Mouse (Mus musculus): Measurements from ENCODE around the gene Ntn3. TPM values are rescaled to one million over a fixed set of nuclear protein-coding genes. Genes with fewer than 3 reads are reported as not detected.

Gene Ntn3
- total RNA-seq, 1 experiment: 4.1 TPM

GRCm38 (mm10) chr17:24216836-24217235, 7.5 kb upstream of the Ntn3 start:
- DNase-seq (ENCODE audit: low read depth, low spot score): peak; percentile 81
- TF ChIP-seq CHD2 (IDR thresholded peaks at IDR 0.05; ENCODE audit: low read depth, low read length): no peak
- TF ChIP-seq ZC3H11A (IDR thresholded peaks at IDR 0.05; ENCODE audit: borderline replicate concordance, low read depth, low read length): no peak
- TF ChIP-seq ZNF384 (IDR thresholded peaks at IDR 0.05; ENCODE audit: low read depth, low read length): no peak
- TF ChIP-seq HCFC1 (IDR thresholded peaks at IDR 0.05; ENCODE audit: borderline replicate concordance, insufficient read depth, low read length): no peak
- TF ChIP-seq MAFK (IDR thresholded peaks at IDR 0.05; ENCODE audit: insufficient read depth, low read depth, low read length): no peak
- Histone ChIP-seq H3K27ac (ENCODE audit: insufficient read depth, low read depth, low read length, poor library complexity, severe bottlenecking) (no peak overlapping the region), H3K9ac (ENCODE audit: insufficient read depth, low read depth, low read length, poor library complexity, severe bottlenecking) (no peak overlapping the region), H3K4me1 (ENCODE audit: control insufficient read depth in 2 of 2, insufficient read depth in 2 of 2, low read length in 2 of 2, poor library complexity in 1 of 2) (peaks cover 2 to 8% of the 10 kb centered on the region in 2 experiments; a peak in 1 of 4 replicates), H3K36me3 (ENCODE audit: control insufficient read depth, insufficient read depth, low read length, poor library complexity, severe bottlenecking) (peaks cover 20% of the 10 kb centered on the region), H3K4me3 (ENCODE audit: insufficient read depth in 1 of 2, low read depth in 1 of 2, low read length in 2 of 2, poor library complexity in 1 of 2, severe bottlenecking in 1 of 2) (no peak overlapping the region), H3K9me3 (ENCODE audit: control insufficient read depth, insufficient read depth, low read depth, low read length) (no peaks in the 10 kb centered on the region)
- in situ Hi-C loops (cut with MboI; ENCODE audit: low sequenced_read_pairs in 2 of 2, unreplicated experiment in 2 of 2): no loop called here

GRCm38 (mm10) chr17:24213186-24213585, 3.9 kb upstream of the Ntn3 start:
- Histone ChIP-seq H3K9me3 (ENCODE audit: control insufficient read depth, insufficient read depth, low read depth, low read length) (no peaks in the 10 kb centered on the region), H3K36me3 (ENCODE audit: control insufficient read depth, insufficient read depth, low read length, poor library complexity, severe bottlenecking) (peaks cover 15% of the 10 kb centered on the region), H3K4me3 (ENCODE audit: insufficient read depth in 1 of 2, low read depth in 1 of 2, low read length in 2 of 2, poor library complexity in 1 of 2, severe bottlenecking in 1 of 2) (no peak overlapping the region), H3K4me1 (ENCODE audit: control insufficient read depth in 2 of 2, insufficient read depth in 2 of 2, low read length in 2 of 2, poor library complexity in 1 of 2) (peaks cover 2 to 24% of the 10 kb centered on the region in 2 experiments; a peak in 2 of 4 replicates), H3K9ac (ENCODE audit: insufficient read depth, low read depth, low read length, poor library complexity, severe bottlenecking) (no peak overlapping the region), H3K27ac (ENCODE audit: insufficient read depth, low read depth, low read length, poor library complexity, severe bottlenecking) (no peak overlapping the region)
- no peak for DNase-seq (ENCODE audit: low read depth, low spot score)
- in situ Hi-C loops (cut with MboI; ENCODE audit: low sequenced_read_pairs in 2 of 2, unreplicated experiment in 2 of 2): no loop called here
- TF ChIP-seq ZNF384 (IDR thresholded peaks at IDR 0.05; ENCODE audit: low read depth, low read length) (no peak), ZC3H11A (IDR thresholded peaks at IDR 0.05; ENCODE audit: borderline replicate concordance, low read depth, low read length) (no peak)

- Histone ChIP-seq H3K27ac (ENCODE audit: insufficient read depth, low read depth, low read length, poor library complexity, severe bottlenecking) (no peak overlapping the region), H3K36me3 (ENCODE audit: control insufficient read depth, insufficient read depth, low read length, poor library complexity, severe bottlenecking) (peaks cover 11% of the 10 kb centered on the region), H3K4me1 (ENCODE audit: control insufficient read depth in 2 of 2, insufficient read depth in 2 of 2, low read length in 2 of 2, poor library complexity in 1 of 2) (peaks cover 2 to 28% of the 10 kb centered on the region in 2 experiments; a peak in 2 of 4 replicates), H3K9me3 (ENCODE audit: control insufficient read depth, insufficient read depth, low read depth, low read length) (no peaks in the 10 kb centered on the region), H3K4me3 (ENCODE audit: insufficient read depth in 1 of 2, low read depth in 1 of 2, low read length in 2 of 2, poor library complexity in 1 of 2, severe bottlenecking in 1 of 2) (peak overlapping the region in 1 of 2 experiments; percentile 65; a peak in 2 of 4 replicates), H3K9ac (ENCODE audit: insufficient read depth, low read depth, low read length, poor library complexity, severe bottlenecking) (no peak overlapping the region)
- TF ChIP-seq HCFC1 (IDR thresholded peaks at IDR 0.05; ENCODE audit: borderline replicate concordance, insufficient read depth, low read length) (no peak), ZNF384 (IDR thresholded peaks at IDR 0.05; ENCODE audit: low read depth, low read length) (no peak), MAFK (IDR thresholded peaks at IDR 0.05; ENCODE audit: insufficient read depth, low read depth, low read length) (no peak), ZC3H11A (IDR thresholded peaks at IDR 0.05; ENCODE audit: borderline replicate concordance, low read depth, low read length) (no peak), CHD2 (IDR thresholded peaks at IDR 0.05; ENCODE audit: low read depth, low read length) (no peak)
- in situ Hi-C loops (cut with MboI; ENCODE audit: low sequenced_read_pairs in 2 of 2, unreplicated experiment in 2 of 2): no loop called here
- no peak for DNase-seq (ENCODE audit: low read depth, low spot score)
Observed at GRCm38 (mm10) chr17:24212441-24213018, 3.2 kb upstream of the Ntn3 start.

GRCm38 (mm10) chr17:24211631-24212440, 2.5 kb upstream of the Ntn3 start:
- TF ChIP-seq MAFK (IDR thresholded peaks at IDR 0.05; ENCODE audit: insufficient read depth, low read depth, low read length) (no peak), CHD2 (IDR thresholded peaks at IDR 0.05; ENCODE audit: low read depth, low read length) (no peak), HCFC1 (IDR thresholded peaks at IDR 0.05; ENCODE audit: borderline replicate concordance, insufficient read depth, low read length) (no peak), ZC3H11A (IDR thresholded peaks at IDR 0.05; ENCODE audit: borderline replicate concordance, low read depth, low read length) (no peak), ZNF384 (IDR thresholded peaks at IDR 0.05; ENCODE audit: low read depth, low read length) (no peak)
- Histone ChIP-seq H3K27ac (ENCODE audit: insufficient read depth, low read depth, low read length, poor library complexity, severe bottlenecking) (no peak overlapping the region), H3K9me3 (ENCODE audit: control insufficient read depth, insufficient read depth, low read depth, low read length) (no peaks in the 10 kb centered on the region), H3K9ac (ENCODE audit: insufficient read depth, low read depth, low read length, poor library complexity, severe bottlenecking) (peak overlapping the region; percentile 66), H3K36me3 (ENCODE audit: control insufficient read depth, insufficient read depth, low read length, poor library complexity, severe bottlenecking) (peaks cover 10% of the 10 kb centered on the region), H3K4me1 (ENCODE audit: control insufficient read depth in 2 of 2, insufficient read depth in 2 of 2, low read length in 2 of 2, poor library complexity in 1 of 2) (peaks cover 2 to 32% of the 10 kb centered on the region in 2 experiments; a peak in 3 of 4 replicates), H3K4me3 (ENCODE audit: insufficient read depth in 1 of 2, low read depth in 1 of 2, low read length in 2 of 2, poor library complexity in 1 of 2, severe bottlenecking in 1 of 2) (peak overlapping the region; percentile 65)
- in situ Hi-C loops (cut with MboI; ENCODE audit: low sequenced_read_pairs in 2 of 2, unreplicated experiment in 2 of 2): no loop called here
- DNase-seq (ENCODE audit: low read depth, low spot score): no peak
